In genomic region chr7:24971972-24972893, GRCm38 (mm10) we compare ENCODE assay signal across 7 mouse cellular contexts. TPM values are rescaled to one million over a fixed set of nuclear protein-coding genes. Genes with fewer than 3 reads are reported as not detected.
DNase-seq lines count a peak whose midpoint lies in the region; ATAC-seq and TF ChIP-seq lines count a peak whose summit lies in the region.

TSS of gene Rabac1 (minus strand) at chr7:24972754.

- TF ChIP-seq POLR2A in small intestine, adult 2 months (IDR thresholded peaks at IDR 0.05; ENCODE audit: low read depth, low read length) = peak; percentile 89

- peak within 1 kb of the TSS; percentile 67 for H3K9ac ChIP-seq in intestine, postnatal 0 days (ENCODE audit: low read depth, low read length)
- H3K9ac ChIP-seq in midbrain, embryonic 12.5 days (replicated peaks) = peak within 1 kb of the TSS; percentile 72

- ATAC-seq in intestine, postnatal 0 days = peak; percentile 93
- peak; percentile 89 for ATAC-seq in midbrain, embryonic 12.5 days (ENCODE audit: low FRiP score, low read depth)

- H3K36me3 ChIP-seq in embryonic facial prominence, embryonic 10.5 days (replicated peaks) = no peaks in the 10 kb centered on the region
- peaks cover 9% of the 10 kb centered on the region for H3K36me3 ChIP-seq in intestine, postnatal 0 days (ENCODE audit: control insufficient read depth, insufficient read depth)
- H3K36me3 ChIP-seq in midbrain, embryonic 12.5 days = peaks cover under 1% of the 10 kb centered on the region; the same call in 1 of the 2 replicates
- H3K36me3 ChIP-seq in small intestine, adult 2 months (ENCODE audit: control insufficient read depth, insufficient read depth, low read length) = peaks cover 9% of the 10 kb centered on the region

- no peaks in the 10 kb centered on the region for H3K27me3 ChIP-seq in embryonic facial prominence, embryonic 10.5 days (replicated peaks; ENCODE audit: low read depth, poor library complexity, severe bottlenecking)
- H3K27me3 ChIP-seq in intestine, postnatal 0 days (replicated peaks; ENCODE audit: control insufficient read depth, insufficient read depth, low read length) = no peaks in the 10 kb centered on the region
- H3K27me3 ChIP-seq in midbrain, embryonic 12.5 days = no peaks in the 10 kb centered on the region
- H3K27me3 ChIP-seq in small intestine, adult 2 months (ENCODE audit: control insufficient read depth, insufficient read depth, low read length) = no peaks in the 10 kb centered on the region

- under 1% methylated on average over 45 of the region's 45 CpGs for WGBS in embryonic facial prominence, embryonic 10.5 days
- under 1% methylated on average over 45 of the region's 45 CpGs for WGBS in intestine, postnatal 0 days
- under 1% methylated on average over 45 of the region's 45 CpGs for WGBS in midbrain, embryonic 12.5 days
- WGBS in small intestine, adult 2 months = under 1% methylated on average over 45 of the region's 45 CpGs

- no peaks in the 10 kb centered on the region for H3K9me3 ChIP-seq in embryonic facial prominence, embryonic 10.5 days
- H3K9me3 ChIP-seq in intestine, postnatal 0 days (ENCODE audit: control insufficient read depth) = no peaks in the 10 kb centered on the region
- H3K9me3 ChIP-seq in midbrain, embryonic 12.5 days = no peaks in the 10 kb centered on the region

- H3K4me2 ChIP-seq in intestine, postnatal 0 days (replicated peaks; ENCODE audit: low read depth) = peak within 1 kb of the TSS; percentile 83
- peak within 1 kb of the TSS; percentile 83 for H3K4me2 ChIP-seq in midbrain, embryonic 12.5 days (replicated peaks)

- TF ChIP-seq CTCF in intestine, postnatal 0 days (IDR thresholded peaks at IDR 0.05; ENCODE audit: low read depth) = peak; percentile 76
- TF ChIP-seq CTCF in small intestine, adult 2 months (IDR thresholded peaks at IDR 0.05; ENCODE audit: extremely low read depth, insufficient read length, insufficient replicate concordance, low read depth, low read length) = peak; percentile 35; the same call in 1 of the 2 replicates

- peak; percentile 93 for DNase-seq in adrenal gland, postnatal 10 days
- DNase-seq in embryonic facial prominence, embryonic 10.5 days (ENCODE audit: low spot score) = peak; percentile 87
- DNase-seq in gonadal fat pad, adult 2 months (ENCODE audit: low read depth) = peak; percentile 88
- peak; percentile 88 for DNase-seq in left cerebral cortex, postnatal 4 days

- H3K4me3 ChIP-seq in embryonic facial prominence, embryonic 10.5 days = peak within 1 kb of the TSS; percentile 64
- peak within 1 kb of the TSS; percentile 72 for H3K4me3 ChIP-seq in intestine, postnatal 0 days (ENCODE audit: low read depth, low read length)
- peak within 1 kb of the TSS; percentile 70 for H3K4me3 ChIP-seq in midbrain, embryonic 12.5 days
- H3K4me3 ChIP-seq in small intestine, adult 2 months (ENCODE audit: low read depth, low read length) = peak within 1 kb of the TSS; percentile 88

- H3K27ac ChIP-seq in embryonic facial prominence, embryonic 10.5 days (replicated peaks) = peak within 1 kb of the TSS; percentile 80
- H3K27ac ChIP-seq in intestine, postnatal 0 days (ENCODE audit: low read depth, low read length) = peak within 1 kb of the TSS; percentile 76
- H3K27ac ChIP-seq in midbrain, embryonic 12.5 days (replicated peaks) = peak within 1 kb of the TSS; percentile 60
- H3K27ac ChIP-seq in small intestine, adult 2 months (ENCODE audit: insufficient read depth, low read depth, low read length) = peak within 1 kb of the TSS; percentile 93

- H3K4me1 ChIP-seq in embryonic facial prominence, embryonic 10.5 days = peaks cover 10% of the 10 kb centered on the region
- no peaks in the 10 kb centered on the region for H3K4me1 ChIP-seq in intestine, postnatal 0 days (replicated peaks; ENCODE audit: control insufficient read depth, insufficient read depth, low read length)
- peaks cover 12% of the 10 kb centered on the region for H3K4me1 ChIP-seq in midbrain, embryonic 12.5 days
- 0 out of 2 replicates have a peak, but pooled peaks cover 2% of the 10 kb centered on the region for H3K4me1 ChIP-seq in small intestine, adult 2 months (ENCODE audit: control insufficient read depth, insufficient read depth, insufficient read length, low read length)

- intact Hi-C loops in left cerebral cortex, postnatal 4 days (cut with DNase I) = no loop called here

RNA-seq across cellular contexts. Expression of gene Rabac1, which starts in this region (rescaled TPM):
- total RNA-seq in adrenal gland, postnatal 10 days (2021) = 100 to 1,000 TPM; 222 to 234 TPM
- polyA plus RNA-seq in embryonic facial prominence, embryonic 10.5 days (2016; fragmentation: Nextera tagmentation; extraction: Ambion mirVana) = 69.5 and 76.1 TPM in 2 replicates
- 741 and 777 TPM in 2 replicates for polyA plus RNA-seq in gonadal fat pad, adult 2 months (2012; rRNA removed)
- 127 and 129 TPM in 2 replicates for polyA plus RNA-seq in intestine, postnatal 0 days (2015; fragmentation: Nextera tagmentation; extraction: Ambion mirVana)
- total RNA-seq in left cerebral cortex, postnatal 4 days (2021) = 100 to 1,000 TPM; 246 to 251 TPM
- 111 and 118 TPM in 2 replicates for polyA plus RNA-seq in midbrain, embryonic 12.5 days (2016; fragmentation: Nextera tagmentation; extraction: Ambion mirVana)
- 262 and 282 TPM in 2 replicates for polyA plus RNA-seq in small intestine, adult 2 months (2012; rRNA removed)

Comparison
In these comparisons a context has a peak if more than half of its experiments do, and no peak if none do; other contexts are left out.
1. Peak in every context shown above with its lines: DNase-seq, ATAC-seq, H3K4me3 ChIP-seq and H3K27ac ChIP-seq.